Mouse (Mus musculus) spleen, postnatal 4 days (tissue): ENCODE results near the gene Bcl2a1d.
"Not testable (repeated sequence)": the region's sequence is repeated elsewhere in the genome, so short reads cannot be mapped to it uniquely, and the experiment has no call there.

Experiments
- DNase-seq, 2 experiments: peaks; one replicate each; pipeline ENCODE4 v3.0.0; 2022; ENCODE audit warnings: low spot score in 2 of 2

Bcl2a1d gene

DNA sequence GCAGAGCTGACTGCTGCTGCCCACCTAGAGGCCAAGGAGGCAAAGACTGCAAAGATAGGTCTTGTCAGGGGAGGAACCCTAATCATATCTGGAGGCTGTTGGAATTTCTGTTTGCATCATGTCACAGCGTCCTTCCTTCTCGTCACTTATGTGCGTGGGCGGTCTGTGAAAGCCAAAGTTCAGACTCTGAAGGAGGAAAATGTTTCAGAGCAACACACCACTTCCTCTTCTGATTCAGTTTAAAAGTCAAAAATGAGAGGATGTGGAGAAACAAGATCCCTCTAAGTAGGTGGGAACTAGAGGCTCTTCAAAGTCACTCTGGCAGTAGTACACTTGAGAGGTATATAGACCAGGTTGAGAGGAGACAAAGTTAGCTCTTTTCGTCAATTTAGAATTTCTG, at the start of gene Bcl2a1d:
Gene Bcl2a1d, minus strand, starts transcription at position 187 of the 400 bp plus-strand sequence.
- DNase-seq: not testable (repeated sequence)

DNA sequence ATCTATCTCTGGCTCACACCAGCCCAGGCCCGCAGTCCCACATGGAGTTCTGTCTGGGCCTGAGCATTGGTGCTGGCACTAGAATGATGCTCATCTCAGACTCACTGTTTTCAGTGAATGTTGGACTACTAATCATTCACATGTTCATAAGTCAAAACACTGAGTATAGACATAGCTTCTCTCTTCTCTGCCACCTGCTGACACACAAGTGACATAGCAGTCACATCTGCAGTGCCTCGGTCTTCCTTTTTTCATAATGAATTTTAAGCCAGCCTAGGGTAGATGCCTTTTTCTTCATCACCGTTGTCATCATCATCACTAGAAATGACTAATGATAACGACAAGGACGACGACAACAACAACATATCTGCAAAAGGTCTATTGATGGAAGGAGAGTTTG, 38.5 kb upstream of the Bcl2a1d start:
- DNase-seq: not testable (repeated sequence)

DNA sequence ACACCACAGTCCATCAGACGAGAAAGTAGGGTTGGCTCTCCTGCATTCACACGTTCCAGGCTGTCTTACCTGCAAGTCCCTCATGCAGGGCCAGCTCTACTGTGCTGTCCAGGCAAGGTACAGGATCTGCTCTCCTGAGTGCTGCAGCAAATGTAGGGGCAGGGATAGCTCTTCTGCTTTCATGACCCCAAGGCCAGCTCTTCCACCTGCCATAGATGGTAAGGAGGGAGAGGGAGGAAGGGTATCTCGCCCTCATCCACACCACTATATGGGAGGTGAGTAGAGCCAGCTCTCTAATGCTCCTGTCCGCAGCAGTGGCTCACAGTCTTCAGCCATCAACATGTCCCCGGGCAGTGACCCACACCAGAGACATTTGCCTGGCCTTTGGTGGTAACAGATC, 37.8 kb upstream of the Bcl2a1d start:
- DNase-seq: peak in 1 of 2 experiments; percentile 61

DNA sequence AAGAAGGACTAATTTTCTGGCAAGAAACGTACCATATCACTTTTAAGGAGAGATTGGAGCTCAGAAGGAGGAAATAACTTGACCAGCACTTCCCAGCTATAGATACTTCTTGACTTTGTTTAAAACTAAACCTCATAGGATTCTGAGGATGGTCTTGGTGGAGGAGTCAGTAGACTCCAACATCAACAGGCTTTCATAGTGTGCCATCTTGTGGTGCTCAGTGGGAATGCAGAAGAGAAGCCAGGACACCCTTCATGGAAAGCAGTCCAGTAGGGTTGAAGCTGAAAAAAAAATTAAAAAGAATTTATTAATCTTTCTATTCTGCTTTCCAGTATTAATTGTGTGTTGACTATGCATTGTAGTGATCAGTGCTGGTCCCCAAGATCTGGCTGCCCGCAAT, 15.0 kb upstream of the Bcl2a1d start:
- not testable (repeated sequence) for DNase-seq

DNA sequence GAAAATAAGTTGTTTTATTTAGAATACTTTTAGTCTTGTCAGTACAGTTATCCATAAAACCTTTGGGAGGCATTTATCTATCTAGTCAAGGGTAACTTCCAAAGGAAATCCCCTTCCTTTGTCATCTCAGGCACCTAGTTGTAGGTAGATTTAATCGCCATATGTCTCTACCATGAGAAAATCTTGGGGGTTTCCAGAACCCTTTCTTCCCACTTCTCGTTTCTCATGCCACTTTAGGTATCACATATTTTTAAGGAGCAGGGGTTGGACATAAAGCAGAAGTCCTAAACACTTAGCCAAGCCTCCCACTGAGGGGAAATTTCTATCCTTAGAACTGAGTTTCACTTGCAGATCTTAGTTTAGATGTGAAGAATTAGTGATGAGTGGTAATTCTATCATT, 14.3 kb upstream of the Bcl2a1d start:
- DNase-seq: not testable (repeated sequence)

DNA sequence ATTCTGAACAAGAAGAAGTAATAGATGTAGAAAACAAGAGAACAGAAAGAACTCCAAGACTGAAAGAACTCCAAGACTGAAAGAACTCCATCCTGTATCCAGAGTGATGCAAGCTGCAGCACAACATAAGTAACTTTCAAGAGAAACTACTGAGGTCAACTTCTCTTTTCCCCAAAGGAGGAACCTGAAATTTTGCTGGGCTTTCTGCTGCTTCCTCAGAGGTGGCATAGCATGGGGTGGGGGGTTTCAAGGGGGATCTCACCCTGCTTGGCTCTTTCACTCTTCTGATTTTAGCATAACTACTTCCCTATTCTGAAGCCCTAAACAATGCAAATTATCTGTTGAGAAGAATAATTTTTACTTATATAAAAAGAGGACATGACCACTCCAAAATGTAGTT, 3.6 kb upstream of the Bcl2a1d start:
- not testable (repeated sequence) for DNase-seq

DNA sequence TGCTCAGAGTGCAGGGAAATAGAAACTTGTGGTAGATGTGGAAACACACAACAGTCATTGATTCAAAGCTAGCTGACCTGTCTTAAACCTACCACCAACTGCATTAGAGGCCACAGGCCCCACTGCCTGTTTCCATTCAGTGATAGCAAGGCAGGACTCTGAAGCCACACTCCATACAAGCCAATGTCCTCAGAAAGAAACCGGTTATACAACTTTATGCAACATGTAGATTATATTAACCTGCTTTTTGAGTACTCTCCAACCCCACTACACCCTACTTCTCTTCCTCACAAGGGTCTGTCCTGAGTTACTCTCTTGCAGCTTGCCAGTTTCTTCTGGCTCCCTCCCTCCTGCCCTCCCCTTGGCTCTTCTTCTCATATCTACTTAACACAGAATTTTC, 1.5 kb upstream of the Bcl2a1d start:
- DNase-seq: not testable (repeated sequence)

DNA sequence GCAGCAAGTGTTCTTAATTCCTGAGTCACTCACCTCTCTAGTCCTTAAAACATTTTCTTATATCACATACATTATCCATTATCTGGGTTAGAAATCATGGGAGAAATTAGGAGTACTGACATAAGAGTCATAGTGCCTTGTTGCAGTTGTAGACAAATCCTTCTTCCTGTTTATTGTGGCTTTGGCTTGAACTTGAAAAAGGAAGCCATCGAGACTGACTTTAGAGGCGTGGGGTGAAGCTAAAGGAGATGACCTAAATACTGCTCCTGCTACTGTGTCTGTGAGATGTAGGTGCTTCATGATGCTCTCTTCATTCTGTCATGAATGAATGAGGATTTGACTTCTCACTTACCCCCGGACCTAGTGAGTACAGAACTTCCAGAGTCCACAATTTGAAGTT, 620 bp upstream of the Bcl2a1d start:
- DNase-seq: not testable (repeated sequence)

DNA sequence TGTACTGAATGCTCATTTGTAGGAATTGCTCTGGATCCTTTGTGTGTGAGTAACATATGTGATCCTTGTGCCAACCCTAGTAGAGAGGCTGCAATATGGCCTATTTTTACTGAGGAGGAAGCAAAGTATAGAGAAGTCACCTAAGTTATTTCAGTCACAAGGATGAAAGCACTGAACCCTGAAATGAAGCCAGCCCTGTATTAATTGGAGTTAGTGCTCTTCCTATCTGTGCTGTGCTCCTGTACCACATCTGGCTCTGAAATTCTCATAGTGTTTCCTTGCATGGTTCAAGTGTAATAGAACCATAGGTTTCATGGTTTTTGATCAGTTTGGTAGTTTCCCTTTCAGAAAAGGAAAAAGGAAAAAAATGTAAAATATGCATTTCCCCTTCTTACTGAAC, 3.4 kb downstream of the Bcl2a1d start:
- not testable (repeated sequence) for DNase-seq

DNA sequence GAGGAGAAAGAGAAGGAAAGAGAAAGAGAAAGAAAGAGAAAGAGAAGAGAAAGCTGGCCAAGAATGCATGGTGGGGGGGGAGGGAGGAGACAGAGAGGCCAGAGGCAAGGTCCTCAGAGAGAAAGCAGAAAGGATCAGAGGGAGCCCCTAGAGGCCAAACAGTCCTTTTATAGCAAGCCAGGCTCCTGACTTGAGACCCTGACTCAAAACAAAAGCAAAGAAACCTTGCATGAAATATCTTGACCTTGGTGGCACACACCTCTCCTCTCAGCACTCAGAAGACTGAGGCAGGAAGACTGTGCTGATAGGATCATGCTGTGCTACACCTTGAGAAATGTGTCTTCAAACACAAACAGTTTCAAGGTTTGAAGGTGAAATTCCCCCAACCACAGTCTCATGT, 10.1 kb downstream of the Bcl2a1d start:
- DNase-seq: not testable (repeated sequence)

DNA sequence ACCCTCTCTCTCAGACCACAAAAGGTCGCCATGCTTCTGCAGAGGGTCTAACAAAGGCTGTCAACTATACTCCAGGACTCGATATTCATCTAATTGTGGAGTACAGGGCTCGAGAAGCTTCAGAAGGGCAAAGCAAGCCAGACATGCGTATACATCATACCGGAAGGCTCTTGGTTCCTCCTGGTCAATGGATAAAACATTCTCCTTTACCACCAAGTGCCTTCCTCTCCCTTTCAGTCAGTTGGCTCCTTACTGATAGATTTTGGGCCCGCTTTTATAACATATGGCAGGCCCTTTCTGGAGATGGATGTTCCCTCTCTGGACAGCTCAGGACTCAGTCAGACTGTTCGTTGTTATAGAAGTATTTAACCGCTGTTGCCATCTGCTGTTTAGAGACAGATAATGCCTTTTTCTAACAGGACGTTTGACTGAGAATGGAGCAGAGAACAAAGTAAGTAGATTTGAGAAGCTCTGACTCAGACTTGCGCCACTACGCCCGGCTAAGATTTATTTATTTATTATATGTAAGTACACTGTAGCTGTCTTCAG, 11.7 kb downstream of the Bcl2a1d start, which contains the start of gene Mthfsl:
Gene Mthfsl, minus strand, starts transcription at position 308 of the 549 bp plus-strand sequence.
- DNase-seq: not testable (repeated sequence)

DNA sequence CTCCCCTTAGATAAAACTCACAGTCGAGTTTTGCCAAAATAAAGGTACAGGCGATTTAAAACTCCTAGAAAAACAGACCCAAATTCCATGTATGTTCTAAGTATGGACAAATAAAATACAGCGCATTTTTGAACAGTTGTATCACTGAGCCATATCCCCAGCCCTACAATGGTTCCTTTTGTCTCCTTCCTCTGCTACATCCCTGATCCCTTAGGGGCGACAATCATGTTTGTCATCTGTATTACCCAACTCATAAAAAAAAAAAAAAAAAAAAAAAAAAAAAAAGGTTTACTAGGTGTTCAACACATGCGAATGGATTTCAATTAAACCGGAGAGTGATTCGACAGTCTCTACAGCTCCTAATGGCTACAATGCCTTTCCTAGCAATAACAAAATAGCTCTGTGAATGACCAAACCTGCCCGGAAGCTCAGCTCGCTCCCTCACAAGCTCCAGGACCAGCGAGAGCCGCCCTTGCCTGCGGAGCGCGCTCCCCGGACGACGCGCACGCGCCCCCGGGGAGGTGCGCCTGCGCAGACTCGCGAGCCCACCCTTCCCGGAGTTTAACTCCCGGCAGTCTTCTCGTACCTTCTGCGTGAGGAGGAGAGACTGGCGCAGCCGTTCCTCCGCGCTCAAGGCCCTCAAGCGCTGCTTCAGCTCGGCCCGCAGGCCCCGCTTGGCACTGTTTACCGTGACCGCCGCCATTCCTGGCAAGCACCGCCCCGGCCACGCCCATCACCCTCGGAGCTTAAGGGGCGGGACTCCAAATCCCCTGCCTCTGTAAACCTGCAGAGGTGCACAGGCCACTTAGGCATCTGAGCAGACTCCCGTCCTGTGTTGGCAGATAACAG, 12.4 kb downstream of the Bcl2a1d start:
- not testable (repeated sequence) for DNase-seq

DNA sequence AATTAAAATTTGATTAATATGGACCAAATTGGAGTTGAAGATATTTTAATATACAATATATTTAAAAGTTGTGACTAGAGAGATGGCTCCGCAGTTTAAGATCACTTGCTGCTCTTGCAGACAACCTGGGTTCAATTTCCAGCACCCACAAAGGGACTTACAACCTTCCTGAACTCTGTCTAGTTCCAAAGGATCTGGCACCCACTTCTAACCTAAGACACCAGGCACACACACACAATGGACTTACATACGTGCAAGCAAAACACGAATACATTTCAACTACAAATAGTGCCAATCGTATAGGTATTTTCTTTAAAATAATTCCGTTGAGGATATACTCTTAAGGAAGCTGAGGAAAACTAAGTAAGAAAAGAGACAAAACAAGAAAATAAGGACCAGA, 13.1 kb downstream of the Bcl2a1d start:
- DNase-seq: peak in 1 of 2 experiments; percentile 67

DNA sequence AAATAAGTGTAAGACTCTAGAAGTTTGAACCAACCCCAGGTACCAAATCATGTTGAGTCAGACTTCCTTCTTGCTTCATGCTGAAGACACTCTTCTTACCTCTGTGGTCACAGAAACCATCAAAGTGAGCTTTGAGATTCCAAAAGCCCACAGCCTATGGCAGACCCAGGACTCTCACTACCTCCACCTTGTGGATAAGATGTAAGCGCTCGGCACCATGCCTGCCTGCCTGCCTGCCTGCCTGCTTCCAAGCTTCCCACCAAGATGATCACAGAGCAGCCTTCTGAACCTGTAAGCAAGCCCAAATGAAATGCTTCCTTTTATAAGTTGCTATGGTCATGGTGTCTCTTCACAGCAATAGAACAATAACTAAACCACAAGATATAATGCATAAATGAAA, 13.6 kb downstream of the Bcl2a1d start:
- peak; percentile 41 to 72 for DNase-seq

DNA sequence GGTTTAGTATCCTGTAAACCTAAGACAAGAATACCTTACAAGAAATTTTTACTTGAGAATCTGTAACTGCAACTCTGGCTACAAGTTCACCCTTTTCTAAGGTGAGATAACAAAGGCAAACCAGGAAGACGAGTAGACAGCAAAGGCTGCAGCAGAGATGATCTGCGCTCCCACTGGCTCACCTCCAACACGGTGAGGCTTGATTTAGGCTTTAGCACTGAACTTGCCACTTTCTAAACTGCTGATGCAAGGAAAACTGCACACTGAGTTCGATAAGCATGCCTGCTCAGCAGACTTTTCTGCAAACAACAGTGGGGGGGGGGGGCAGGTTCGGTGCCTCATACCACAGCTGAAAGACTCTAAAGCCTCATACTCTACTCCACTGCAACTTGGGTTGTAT, 17.2 kb downstream of the Bcl2a1d start:
- DNase-seq: not testable (repeated sequence)

DNA sequence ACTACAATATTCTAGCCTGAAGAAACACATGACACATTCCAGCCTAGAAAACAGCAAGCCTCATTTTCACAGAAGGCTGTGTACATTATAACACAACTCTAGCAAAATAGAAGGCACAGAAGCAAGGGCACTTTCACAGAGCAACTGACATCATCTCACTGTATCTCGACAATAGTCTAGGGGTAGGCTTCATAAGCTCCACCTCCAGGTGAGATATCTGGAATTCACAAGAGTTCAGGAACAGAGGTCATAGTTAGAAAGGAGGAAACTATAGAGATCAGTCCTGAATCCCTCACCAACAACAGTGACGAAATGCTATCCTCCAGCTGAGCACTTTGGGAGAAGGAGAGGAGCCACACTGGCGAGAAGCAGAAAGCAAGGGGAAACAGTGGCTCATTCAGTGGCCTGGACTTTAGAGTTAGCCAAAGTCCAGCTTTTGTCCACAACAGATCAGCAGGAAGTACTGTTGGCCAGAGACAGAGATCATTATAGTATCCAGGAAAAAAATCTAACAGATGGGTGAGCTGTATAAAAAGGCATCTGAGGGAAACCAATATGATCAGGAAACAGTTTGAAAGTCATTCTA, 19.5 kb downstream of the Bcl2a1d start:
- DNase-seq: not testable (repeated sequence)

DNA sequence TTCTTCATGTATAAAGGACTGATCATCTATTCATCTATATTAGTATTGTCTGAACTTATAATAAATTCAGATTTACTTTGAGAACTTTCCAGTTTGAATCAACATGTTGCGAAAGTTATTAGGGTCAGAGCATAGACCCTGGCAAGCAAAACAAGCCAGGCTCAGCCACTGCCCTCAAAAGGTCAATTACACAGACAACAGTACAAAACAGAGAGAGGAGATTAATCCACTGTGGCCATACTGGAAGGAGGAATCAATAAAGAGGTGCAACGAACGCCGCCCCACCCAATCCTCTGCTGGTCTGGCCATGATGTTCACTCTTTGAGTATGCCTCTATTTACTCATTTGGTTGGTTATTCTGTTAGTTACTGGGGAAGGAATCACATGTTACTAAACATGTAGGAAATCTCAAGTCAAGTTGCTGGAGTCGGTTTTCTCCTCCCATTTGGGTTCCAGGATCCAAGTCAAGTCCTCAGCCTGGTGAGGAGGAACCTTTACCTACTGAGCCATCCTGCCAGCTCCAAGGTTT, 20.7 kb downstream of the Bcl2a1d start:
- DNase-seq: not testable (repeated sequence)

DNA sequence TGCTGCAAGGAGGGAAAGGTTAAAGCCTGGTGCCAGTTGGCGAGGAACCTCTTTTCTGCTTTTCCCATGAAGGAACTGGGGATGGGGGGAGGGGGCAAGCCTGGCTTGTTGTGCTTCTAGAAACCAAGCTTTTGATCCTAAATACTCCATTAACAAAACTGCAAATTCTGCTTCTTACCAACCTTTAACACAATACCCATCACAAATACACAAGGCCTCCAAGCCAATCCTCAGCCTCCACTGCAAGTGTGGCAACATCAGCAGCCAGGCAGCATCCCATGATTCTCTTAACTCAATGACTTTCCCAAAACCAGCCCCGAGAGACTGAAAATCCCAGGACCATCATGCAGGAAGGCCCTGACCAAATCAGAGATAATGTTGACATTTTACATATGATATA, 21.3 kb downstream of the Bcl2a1d start:
- DNase-seq: not testable (repeated sequence)

DNA sequence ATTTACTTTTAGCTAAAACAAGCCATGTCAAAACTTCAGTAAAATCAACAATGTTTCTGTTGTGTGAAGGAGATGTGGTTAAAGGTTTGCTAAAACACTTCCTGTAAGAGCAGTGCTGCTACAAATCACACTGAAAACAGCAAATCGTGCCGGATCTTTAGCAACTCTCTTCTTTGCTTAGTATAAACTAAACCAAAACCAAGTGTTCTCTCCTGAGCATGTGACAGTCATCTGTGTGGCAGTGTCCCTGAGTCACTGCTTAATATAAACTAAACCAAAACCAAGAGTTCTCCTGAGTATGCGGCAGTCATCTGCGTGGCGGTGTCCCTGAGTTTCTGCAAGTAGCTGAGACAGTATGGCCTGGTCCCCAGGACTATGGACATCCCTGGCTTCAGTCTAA, 21.9 kb downstream of the Bcl2a1d start:
- not testable (repeated sequence) for DNase-seq

DNA sequence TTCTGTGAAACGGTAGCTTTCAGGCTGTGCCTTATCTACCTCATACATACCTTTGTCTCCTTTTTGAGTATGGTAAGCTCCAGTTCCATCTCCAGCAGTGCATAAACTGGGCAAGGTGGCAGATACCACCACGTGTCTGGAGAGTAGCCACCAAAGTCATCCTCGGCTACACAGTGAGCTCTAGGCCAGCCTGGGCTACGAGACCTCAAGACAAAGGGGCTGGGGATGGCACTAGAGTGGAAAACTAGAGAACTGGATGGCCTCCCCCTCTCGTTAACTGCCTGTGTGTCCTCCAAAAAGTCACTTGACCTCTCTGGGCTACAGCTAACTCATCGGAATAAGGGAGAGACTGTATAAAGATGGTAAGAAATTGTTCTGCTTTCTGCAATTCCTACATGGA, 22.4 kb downstream of the Bcl2a1d start:
- DNase-seq: peak in 1 of 2 experiments; percentile 69

DNA sequence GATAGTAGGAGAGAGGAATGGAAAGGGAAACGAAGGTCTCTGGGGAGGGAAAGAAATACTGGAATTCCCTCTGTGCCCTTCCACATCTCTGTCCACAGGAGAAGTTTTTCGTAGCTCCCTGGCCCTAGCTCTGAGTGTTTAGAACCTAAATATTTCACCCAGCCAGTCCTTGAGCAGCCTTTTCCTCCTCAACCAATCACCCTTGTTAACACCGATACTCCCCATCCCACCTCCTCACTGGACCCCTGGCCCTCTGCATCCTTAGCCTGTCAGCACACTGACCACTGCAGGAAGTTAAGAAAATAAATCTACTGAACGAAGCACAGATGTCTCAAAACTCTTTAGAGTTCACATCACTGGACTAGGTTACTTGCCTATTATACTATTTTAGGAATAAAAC, 25.0 kb downstream of the Bcl2a1d start:
- DNase-seq: no peak

DNA sequence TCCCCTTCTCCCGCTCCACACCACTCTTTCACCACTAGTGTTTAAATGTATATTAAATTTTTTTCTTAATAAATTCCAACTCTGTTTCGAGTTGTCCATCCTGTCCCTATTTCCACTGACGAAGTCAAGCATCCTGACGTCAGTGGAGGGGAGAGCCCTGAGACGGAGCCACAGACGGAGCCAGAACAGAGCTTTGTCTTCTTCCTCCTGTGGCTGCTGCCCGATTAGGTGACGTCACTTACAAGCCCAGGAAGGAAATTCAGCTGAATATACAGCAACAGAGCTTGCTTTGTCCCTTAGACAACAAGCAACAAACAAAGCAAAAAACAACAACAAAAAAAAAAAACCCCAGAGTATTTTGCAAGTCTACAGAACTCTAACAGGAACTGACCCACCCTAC, 26.6 kb downstream of the Bcl2a1d start:
- not testable (repeated sequence) for DNase-seq
